Comparison of ENCODE assay signal across 18 mouse cellular contexts in the genomic region with DNA sequence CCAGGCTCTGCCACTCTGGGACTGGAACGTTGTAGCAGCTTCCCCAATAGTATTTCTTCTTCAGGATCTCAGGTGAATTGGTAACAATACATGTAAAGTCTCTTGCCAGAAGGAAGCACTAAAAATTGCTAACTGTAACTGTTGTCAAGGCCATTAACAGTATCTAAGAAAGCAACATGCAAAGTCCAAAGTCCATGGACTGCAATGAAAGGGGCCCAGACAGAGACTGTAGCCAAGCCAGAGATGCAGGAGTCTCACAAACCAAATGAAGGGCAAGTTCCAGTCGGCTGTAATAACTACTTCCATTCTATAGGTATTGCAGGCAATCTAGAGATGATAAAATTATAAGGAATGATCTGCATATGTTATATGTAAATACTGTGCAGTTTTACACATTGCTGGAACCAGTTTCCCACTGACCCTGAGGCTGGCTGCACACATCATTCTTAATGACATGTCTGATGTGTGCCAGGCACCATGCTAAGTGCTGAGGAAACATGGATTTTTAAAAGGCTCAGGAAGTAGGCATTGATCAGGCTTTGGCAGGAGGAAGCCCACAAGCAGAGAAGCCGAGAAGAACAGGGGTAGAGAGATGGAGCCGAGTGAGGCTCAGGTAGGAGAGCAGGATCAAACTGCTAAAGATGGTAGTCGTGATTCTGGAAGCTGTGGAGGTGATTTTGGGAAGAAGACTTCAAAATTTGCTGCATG. TPM values are rescaled to one million over a fixed set of nuclear protein-coding genes. Genes with fewer than 3 reads are reported as not detected.
DNase-seq lines count a peak whose midpoint lies in the region; ATAC-seq and TF ChIP-seq lines count a peak whose summit lies in the region.
"Had no signal": no experiment of that assay in that cellular context is flagged by ENCODE, and none has a peak within 500 bp of the region (broad histone marks: within the 10 kb centered on the region; RNA-seq: fewer than 3 reads in every experiment).

No protein-coding gene starts in this region.

- H3K36me3 ChIP-seq in kidney, adult 2 months (ENCODE audit: control insufficient read depth, insufficient read depth, low read length) = no peaks in the 10 kb centered on the region
- no peaks in the 10 kb centered on the region for H3K36me3 ChIP-seq in intestine, postnatal 0 days (ENCODE audit: control insufficient read depth, insufficient read depth)
- H3K36me3 ChIP-seq in stomach, postnatal 0 days (ENCODE audit: control insufficient read depth, insufficient read depth, low read length) = no peaks in the 10 kb centered on the region
- H3K36me3 ChIP-seq: embryonic facial prominence, embryonic 13.5 days; forebrain, embryonic 12.5 days; G1E; hindbrain, embryonic 10.5 days had no signal

- H3K27me3 ChIP-seq in kidney, adult 2 months (replicated peaks; ENCODE audit: control insufficient read depth, insufficient read depth, low read length) = no peaks in the 10 kb centered on the region
- no peaks in the 10 kb centered on the region for H3K27me3 ChIP-seq in intestine, postnatal 0 days (replicated peaks; ENCODE audit: control insufficient read depth, insufficient read depth, low read length)
- no peaks in the 10 kb centered on the region for H3K27me3 ChIP-seq in stomach, postnatal 0 days (ENCODE audit: control insufficient read depth, insufficient read depth, low read length)
- H3K27me3 ChIP-seq: embryonic facial prominence, embryonic 13.5 days had no signal

- H3K9me3 ChIP-seq in intestine, postnatal 0 days (ENCODE audit: control insufficient read depth) = no peaks in the 10 kb centered on the region
- H3K9me3 ChIP-seq in stomach, postnatal 0 days (ENCODE audit: control insufficient read depth, low read length) = no peaks in the 10 kb centered on the region
- H3K9me3 ChIP-seq: embryonic facial prominence, embryonic 13.5 days; forebrain, embryonic 12.5 days; hindbrain, embryonic 10.5 days had no signal

- H3K27ac ChIP-seq in kidney, adult 2 months (ENCODE audit: insufficient read depth, low read depth, low read length) = no peak overlapping the region
- H3K27ac ChIP-seq in intestine, postnatal 0 days (ENCODE audit: low read depth, low read length) = peak overlapping the region; percentile 81
- H3K27ac ChIP-seq in stomach, postnatal 0 days (replicated peaks) = no peak overlapping the region
- H3K27ac ChIP-seq: embryonic facial prominence, embryonic 13.5 days; forebrain, embryonic 12.5 days; hindbrain, embryonic 14.5 days had no signal

- no peak overlapping the region for H3K4me3 ChIP-seq in kidney, adult 2 months (ENCODE audit: insufficient read depth, low read depth, low read length)
- H3K4me3 ChIP-seq in intestine, postnatal 0 days (ENCODE audit: low read depth, low read length) = no peak overlapping the region
- H3K4me3 ChIP-seq in stomach, postnatal 0 days (ENCODE audit: low read depth, low read length) = no peak overlapping the region
- H3K4me3 ChIP-seq: embryonic facial prominence, embryonic 13.5 days; forebrain, embryonic 12.5 days; hindbrain, embryonic 10.5 days had no signal

- H3K9ac ChIP-seq in intestine, postnatal 0 days (ENCODE audit: low read depth, low read length) = no peak overlapping the region
- no peak overlapping the region for H3K9ac ChIP-seq in stomach, postnatal 0 days (ENCODE audit: low read length)
- H3K9ac ChIP-seq: embryonic facial prominence, embryonic 13.5 days; forebrain, embryonic 12.5 days; hindbrain, embryonic 14.5 days had no signal

- DNase-seq in cerebellum, postnatal 10 days = peak; percentile 36 to 54
- peak; percentile 51 for DNase-seq in kidney, adult 2 months
- no peak for DNase-seq in kidney, postnatal 4 days
- DNase-seq in stomach, postnatal 0 days (ENCODE audit: low spot score) = no peak
- DNase-seq in adrenal gland, postnatal 25 days = no peak
- DNase-seq: adrenal gland, adult 8-10 months; B cell, adult 2 months; cerebellum, postnatal 36 days; gastrocnemius, postnatal 10 days had no signal

- ATAC-seq in cerebellum, adult (ENCODE audit: insufficient number of reproducible peaks, low FRiP score, low TSS enrichment) = no peak
- peak; percentile 89 for ATAC-seq in intestine, postnatal 0 days
- ATAC-seq in stomach, postnatal 0 days (ENCODE audit: low FRiP score, low TSS enrichment) = 0 out of 2 replicates have a peak, but pooled peaks have one; percentile 57
- ATAC-seq: CD4-positive, CD25-positive, alpha-beta regulatory T cell, adult 4 months; forebrain, embryonic 16.5 days had no signal

- TF ChIP-seq EP300 in stomach, postnatal 0 days (optimal IDR thresholded peaks at IDR 0.05) = no peak

- TF ChIP-seq CTCF in kidney, adult 2 months (conservative IDR thresholded peaks at IDR 0.05; ENCODE audit: insufficient read depth, insufficient read length, low read depth, low read length) = no peak
- TF ChIP-seq CTCF in intestine, postnatal 0 days (IDR thresholded peaks at IDR 0.05; ENCODE audit: low read depth) = no peak
- TF ChIP-seq CTCF in stomach, postnatal 0 days (IDR thresholded peaks at IDR 0.05; ENCODE audit: low read depth) = no peak

- WGBS in kidney, adult 2 months = 69% methylated on average over 5 of the region's 5 CpGs
- 42% methylated on average over 5 of the region's 5 CpGs for WGBS in intestine, postnatal 0 days
- 58% methylated on average over 5 of the region's 5 CpGs for WGBS in stomach, postnatal 0 days

- no peak overlapping the region for H3K4me2 ChIP-seq in intestine, postnatal 0 days (replicated peaks; ENCODE audit: low read depth)
- no peak overlapping the region for H3K4me2 ChIP-seq in stomach, postnatal 0 days (replicated peaks; ENCODE audit: low read depth)
- H3K4me2 ChIP-seq: embryonic facial prominence, embryonic 13.5 days; hindbrain, embryonic 14.5 days had no signal

- TF ChIP-seq POLR2A in kidney, adult 2 months (IDR thresholded peaks at IDR 0.05; ENCODE audit: low read depth, low read length) = no peak

- peaks cover 10% of the 10 kb centered on the region for H3K4me1 ChIP-seq in kidney, adult 2 months (ENCODE audit: control insufficient read depth, insufficient read depth, low read length)
- H3K4me1 ChIP-seq in intestine, postnatal 0 days (replicated peaks; ENCODE audit: control insufficient read depth, insufficient read depth, low read length) = peaks cover 21% of the 10 kb centered on the region
- no peaks in the 10 kb centered on the region for H3K4me1 ChIP-seq in stomach, postnatal 0 days (replicated peaks; ENCODE audit: control insufficient read depth, insufficient read depth)

RNA-seq across cellular contexts. Expression of gene Spon1, which starts 59.9 kb away (rescaled TPM):
- polyA plus RNA-seq in kidney, adult 2 months (2012; rRNA removed) = 20.1 and 20.2 TPM in 2 replicates
- 3.2 and 3.6 TPM in 2 replicates for polyA plus RNA-seq in intestine, postnatal 0 days (2015; fragmentation: Nextera tagmentation; extraction: Ambion mirVana)
- 3.1 and 4.0 TPM in 2 replicates for polyA plus RNA-seq in stomach, postnatal 0 days (2015; fragmentation: Nextera tagmentation; extraction: Ambion mirVana)
- 7.9 and 8.9 TPM in 2 replicates for total RNA-seq in adrenal gland, postnatal 25 days (2021)
- polyA plus RNA-seq: G1E had no signal

Comparison
In these comparisons a context has a peak if more than half of its experiments do, and no peak if none do; other contexts are left out.
1. DNase-seq: peak in cerebellum, postnatal 10 days (2 of 2) and kidney, adult 2 months (single experiment); none in kidney, postnatal 4 days (0 of 2), stomach, postnatal 0 days (single experiment) and adrenal gland, postnatal 25 days (single experiment).